Mouse (Mus musculus) neural tube, embryonic 11.5 days (tissue): ENCODE measurements around the gene Vps50. TPM values are rescaled to one million over a fixed set of nuclear protein-coding genes. Genes with fewer than 3 reads are reported as not detected.

Experiments
- ATAC-seq: fragments of 200-750 bp; cut with Nextera tagmentation; 2 replicates; pipeline ENCODE4 v1.8.0; 2017; ENCODE audit warnings: moderate number of reproducible peaks, mild to moderate bottlenecking, moderate TSS enrichment, moderate library complexity; ENCODE audit not compliant: insufficient read depth, low FRiP score, low TSS enrichment
- DNase-seq: peaks from one replicate; pipeline ENCODE4 v3.0.0-alpha.2; 2015; ENCODE audit warnings: low spot score
- H3K27ac ChIP-seq: fragments of 300-500 bp; sonication (generic); 2 replicates; pipeline ENCODE4 v1.5.1; 2014; ENCODE audit warnings: low read depth, mild to moderate bottlenecking, low read length
- H3K27me3 ChIP-seq: fragments of 300-500 bp; sonication (generic); 2 replicates; pipeline ENCODE4 v1.6.1; 2014; ENCODE audit warnings: mild to moderate bottlenecking, low read length, mixed read lengths; ENCODE audit not compliant: control insufficient read depth, insufficient read depth
- H3K36me3 ChIP-seq: fragments of 300-500 bp; sonication (generic); 2 replicates; pipeline ENCODE4 v1.6.1; 2014; ENCODE audit warnings: mild to moderate bottlenecking, low read length, moderate library complexity, mixed read lengths; ENCODE audit not compliant: control insufficient read depth, insufficient read depth
- H3K4me1 ChIP-seq: fragments of 300-500 bp; sonication (generic); 2 replicates; pipeline ENCODE4 v1.6.1; 2014; ENCODE audit warnings: low read length, mixed read lengths; ENCODE audit not compliant: control insufficient read depth, insufficient read depth
- H3K4me2 ChIP-seq: fragments of 300-500 bp; sonication (generic); 2 replicates; pipeline ENCODE4 v1.6.1; 2014; ENCODE audit warnings: low read depth, mild to moderate bottlenecking, moderate library complexity
- H3K4me3 ChIP-seq: fragments of 300-500 bp; sonication (generic); 2 replicates; pipeline ENCODE4 v1.5.1; 2014; ENCODE audit warnings: low read depth, low read length
- H3K9ac ChIP-seq: fragments of 300-500 bp; sonication (generic); 2 replicates; pipeline ENCODE4 v1.6.1; 2014; ENCODE audit warnings: mild to moderate bottlenecking, low read length
- H3K9me3 ChIP-seq: fragments of 300-500 bp; sonication (generic); 2 replicates; pipeline ENCODE4 v1.6.1; 2016; ENCODE audit warnings: low read length; ENCODE audit not compliant: control insufficient read depth
- WGBS: fragments of 180-500 bp; shearing (Covaris S2); extraction: QIAGEN DNeasy Blood & Tissue Kit; methylation state at CpG from one replicate; pipeline ENCODE4 v1.1.7; 2014; 5-methylcytosine and 5-hydroxymethylcytosine counted together
- polyA plus RNA-seq: library from polyadenylated mRNA; unstranded; fragments of >200 nt; fragmentation: Nextera tagmentation; extraction: Ambion mirVana; gene quantifications from 2 replicates; pipeline ENCODE4 v1.2.1, GENCODE M21; 2014

Gene Vps50
- polyA plus RNA-seq, 1 experiment from 2014 or later, result 41.8 TPM

GRCm38 (mm10) chr6:3509782-3510181, 11.6 kb downstream of the Vps50 start:
- WGBS, result 39% methylated on average over 2 of the region's 2 CpGs
- no peak for DNase-seq

DNA sequence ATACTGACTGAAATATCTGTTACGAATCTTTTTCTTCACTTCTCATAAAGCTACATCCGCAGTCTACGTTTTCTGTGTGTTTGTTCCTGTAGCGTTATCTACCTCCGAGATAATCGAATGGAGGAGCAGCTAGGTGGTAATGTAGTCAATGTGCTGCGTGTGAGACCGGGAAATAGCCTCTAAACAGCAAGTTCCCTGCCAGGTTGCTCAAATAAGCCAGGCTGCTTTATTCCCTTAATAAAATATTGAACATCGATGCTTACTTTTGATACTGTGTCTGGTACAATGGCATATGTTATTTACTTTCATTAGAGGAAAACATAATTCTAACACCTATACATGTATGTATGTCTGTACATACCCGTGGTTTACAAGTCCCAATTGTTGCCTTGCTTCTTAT, 12.9 kb downstream of the Vps50 start:
- H3K4me1 ChIP-seq, result no peaks in the 10 kb centered on the region
- no peaks in the 10 kb centered on the region for H3K36me3 ChIP-seq
- no peak overlapping the region for H3K27ac ChIP-seq
- no peaks in the 10 kb centered on the region for H3K9me3 ChIP-seq
- no peak for ATAC-seq
- no peaks in the 10 kb centered on the region for H3K27me3 ChIP-seq
- DNase-seq, result no peak
- no peak overlapping the region for H3K4me2 ChIP-seq
- H3K4me3 ChIP-seq, result no peak overlapping the region
- WGBS, result 87% methylated on average over 10 of the region's 10 CpGs
- no peak overlapping the region for H3K9ac ChIP-seq

More at GRCm38 (mm10) chr6:3509782-3510181, 11.6 kb downstream of the Vps50 start:
- Histone ChIP-seq H3K4me1 (no peaks in the 10 kb centered on the region), H3K4me3 (no peak overlapping the region), H3K9ac (no peak overlapping the region), H3K4me2 (no peak overlapping the region), H3K36me3 (no peaks in the 10 kb centered on the region), H3K27ac (no peak overlapping the region), H3K27me3 (no peaks in the 10 kb centered on the region), H3K9me3 (no peaks in the 10 kb centered on the region)
- ATAC-seq, result peak; percentile 48; the same call in 1 of the 2 replicates

DNA sequence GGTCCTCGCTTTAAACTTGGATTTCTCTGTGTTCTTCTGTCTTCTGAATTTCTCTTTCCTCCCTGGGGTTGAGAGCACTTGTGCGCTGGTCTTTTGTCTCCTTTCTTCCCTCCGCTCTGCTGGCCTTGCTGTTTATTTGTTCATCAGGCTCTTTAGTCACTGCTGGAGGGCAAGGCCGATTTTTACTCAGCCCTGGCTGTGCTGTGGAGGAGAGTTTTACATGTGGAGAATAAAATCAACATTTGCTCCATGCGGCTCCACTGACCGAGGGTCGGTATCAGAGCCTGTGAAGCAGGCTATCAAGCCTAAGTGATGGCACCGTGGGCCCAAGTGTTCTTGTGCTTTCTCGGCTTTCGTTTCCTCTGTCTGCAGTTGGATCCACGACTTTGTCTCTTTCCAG, 13.4 kb downstream of the Vps50 start:
- ATAC-seq (0 out of 2 replicates have a peak, but pooled peaks have one; percentile 49), DNase-seq (peak; percentile 25)
- H3K27ac ChIP-seq, result no peak overlapping the region
- H3K27me3 ChIP-seq, result no peaks in the 10 kb centered on the region
- 54% methylated on average over 11 of the region's 11 CpGs for WGBS
- H3K4me3 ChIP-seq, result no peak overlapping the region
- H3K36me3 ChIP-seq, result no peaks in the 10 kb centered on the region
- no peak overlapping the region for H3K4me2 ChIP-seq
- peak overlapping the region; percentile 9; the same call in 1 of the 2 replicates for H3K9ac ChIP-seq
- no peaks in the 10 kb centered on the region for H3K4me1 ChIP-seq
- no peaks in the 10 kb centered on the region for H3K9me3 ChIP-seq

- H3K9me3 ChIP-seq, result no peaks in the 10 kb centered on the region
- H3K4me2 ChIP-seq, result no peak overlapping the region
- H3K27me3 ChIP-seq, result no peaks in the 10 kb centered on the region
- ATAC-seq, result no peak
- H3K9ac ChIP-seq, result no peak overlapping the region
- DNase-seq, result no peak
- H3K4me3 ChIP-seq, result no peak overlapping the region
- H3K4me1 ChIP-seq, result no peaks in the 10 kb centered on the region
- H3K27ac ChIP-seq, result no peak overlapping the region
- 56% methylated on average over 3 of the region's 3 CpGs for WGBS
- no peaks in the 10 kb centered on the region for H3K36me3 ChIP-seq
Observed at GRCm38 (mm10) chr6:3512611-3513010, 14.4 kb downstream of the Vps50 start.

DNA sequence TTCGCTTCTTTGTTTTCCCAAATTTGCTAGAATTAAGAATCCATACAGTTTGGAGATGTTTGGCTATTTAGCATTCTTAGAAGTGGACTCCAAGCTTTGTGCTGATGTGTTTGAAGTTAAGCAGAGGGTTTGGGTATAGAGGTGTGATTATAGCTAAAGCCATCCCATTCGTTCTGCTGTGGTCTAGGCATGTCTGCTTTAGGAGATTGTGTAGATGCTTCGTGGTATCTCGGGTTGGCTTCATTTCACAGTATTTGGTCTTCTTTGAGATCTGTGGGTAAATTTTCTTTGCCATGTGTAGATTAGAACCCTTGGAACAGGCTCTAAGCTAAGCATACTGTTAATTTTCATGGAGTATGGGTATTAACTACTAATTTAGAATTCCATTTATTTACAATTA, 30.0 kb downstream of the Vps50 start:
- DNase-seq (no peak), ATAC-seq (no peak)
- no peaks in the 10 kb centered on the region for H3K36me3 ChIP-seq
- no peak overlapping the region for H3K4me3 ChIP-seq
- no peaks in the 10 kb centered on the region for H3K27me3 ChIP-seq
- H3K9ac ChIP-seq, result no peak overlapping the region
- 94% methylated on average over 4 of the region's 4 CpGs for WGBS
- H3K4me1 ChIP-seq, result no peaks in the 10 kb centered on the region
- no peaks in the 10 kb centered on the region for H3K9me3 ChIP-seq
- no peak overlapping the region for H3K4me2 ChIP-seq
- no peak overlapping the region for H3K27ac ChIP-seq

DNA sequence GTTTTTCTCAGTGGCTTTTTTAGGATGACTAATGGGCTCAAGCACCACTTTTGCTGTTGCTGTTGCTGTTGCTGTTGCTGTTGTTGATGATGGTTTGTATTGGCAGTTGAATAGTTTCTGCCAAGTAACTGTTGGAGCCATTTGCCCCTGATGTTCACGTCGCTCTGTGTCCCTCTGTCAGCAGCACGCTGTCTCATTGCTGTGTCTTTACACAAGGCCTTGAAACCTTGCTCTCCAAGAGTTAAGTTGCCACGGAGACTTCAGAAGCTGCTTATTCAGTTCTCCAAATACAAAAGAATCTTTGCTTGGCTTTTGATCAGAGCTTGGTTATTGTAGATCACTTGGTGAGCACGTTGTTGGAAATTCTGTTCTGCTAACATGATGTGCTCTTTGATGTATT, 33.3 kb downstream of the Vps50 start:
- H3K9ac ChIP-seq, result no peak overlapping the region
- H3K4me1 ChIP-seq, result no peaks in the 10 kb centered on the region
- no peaks in the 10 kb centered on the region for H3K27me3 ChIP-seq
- no peaks in the 10 kb centered on the region for H3K36me3 ChIP-seq
- H3K9me3 ChIP-seq, result no peaks in the 10 kb centered on the region
- no peak overlapping the region for H3K4me2 ChIP-seq
- no peak overlapping the region for H3K27ac ChIP-seq
- no peak overlapping the region for H3K4me3 ChIP-seq
- WGBS, result 37% methylated on average over 5 of the region's 5 CpGs
- ATAC-seq, result no peak
- DNase-seq, result no peak

DNA sequence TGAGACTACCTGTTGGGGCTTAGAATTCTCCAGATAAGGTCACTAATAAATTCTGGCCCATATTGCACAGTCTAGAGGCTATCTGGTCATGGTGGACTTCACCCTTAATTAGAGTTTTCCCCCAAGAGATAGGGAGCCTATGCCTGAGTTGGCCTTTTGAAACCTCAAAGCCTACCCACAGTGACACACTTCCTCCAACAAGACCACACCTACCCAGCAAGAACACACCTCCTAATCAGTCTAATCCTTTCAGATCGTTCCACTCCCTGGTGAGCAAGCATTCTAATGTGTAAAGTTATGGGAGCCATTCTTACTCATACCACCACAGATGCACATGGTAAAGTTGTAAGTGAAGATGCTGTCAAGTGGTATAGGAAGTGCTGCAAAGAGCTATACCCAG, 37.9 kb downstream of the Vps50 start:
- no peaks in the 10 kb centered on the region for H3K9me3 ChIP-seq
- 70% methylated on average over 1 of the region's 1 CpGs for WGBS
- no peak overlapping the region for H3K4me2 ChIP-seq
- no peak overlapping the region for H3K4me3 ChIP-seq
- H3K4me1 ChIP-seq, result no peaks in the 10 kb centered on the region
- no peaks in the 10 kb centered on the region for H3K27me3 ChIP-seq
- no peak overlapping the region for H3K9ac ChIP-seq
- no peak overlapping the region for H3K27ac ChIP-seq
- DNase-seq, result no peak
- H3K36me3 ChIP-seq, result no peaks in the 10 kb centered on the region
- ATAC-seq, result no peak

- DNase-seq, result no peak
- no peak overlapping the region for H3K4me2 ChIP-seq
- H3K36me3 ChIP-seq, result no peaks in the 10 kb centered on the region
- no peak overlapping the region for H3K4me3 ChIP-seq
- no peaks in the 10 kb centered on the region for H3K4me1 ChIP-seq
- ATAC-seq, result no peak
- no peak overlapping the region for H3K27ac ChIP-seq
- no peak overlapping the region for H3K9ac ChIP-seq
- H3K27me3 ChIP-seq, result no peaks in the 10 kb centered on the region
- H3K9me3 ChIP-seq, result no peaks in the 10 kb centered on the region
- WGBS, result 91% methylated on average over 2 of the region's 2 CpGs
Observed at GRCm38 (mm10) chr6:3539470-3539869, 41.3 kb downstream of the Vps50 start.

GRCm38 (mm10) chr6:3543862-3544261, 45.7 kb downstream of the Vps50 start:
- no peaks in the 10 kb centered on the region for H3K4me1 ChIP-seq
- ATAC-seq, result no peak
- no peak for DNase-seq

More at GRCm38 (mm10) chr6:3543862-3544261, 45.7 kb downstream of the Vps50 start:
- 92% methylated on average over 4 of the region's 4 CpGs for WGBS
- Histone ChIP-seq H3K4me2 (no peak overlapping the region), H3K36me3 (no peaks in the 10 kb centered on the region), H3K27ac (no peak overlapping the region), H3K9ac (no peak overlapping the region), H3K9me3 (no peaks in the 10 kb centered on the region), H3K4me3 (no peak overlapping the region), H3K27me3 (no peaks in the 10 kb centered on the region)
